Mouse (Mus musculus) heart, embryonic 13.5 days (tissue): Measurements from ENCODE around the gene Mog. TPM values are rescaled to one million over a fixed set of nuclear protein-coding genes. Genes with fewer than 3 reads are reported as not detected.
"Not testable (repeated sequence)": the region's sequence is repeated elsewhere in the genome, so short reads cannot be mapped to it uniquely, and the experiment has no call there.

Source experiments
- ATAC-seq: fragments of 200-750 bp; cut with Nextera tagmentation; 2 replicates; pipeline ENCODE4 v1.8.0; 2017; ENCODE audit warnings: moderate TSS enrichment; ENCODE audit not compliant: insufficient number of reproducible peaks, low FRiP score, low TSS enrichment; ENCODE audit errors: extremely low read depth
- H3K27ac ChIP-seq: fragments of 300-500 bp; sonication (generic); replicated peaks from 2 replicates; pipeline ENCODE4 v1.5.1; 2015; ENCODE audit warnings: moderate library complexity, mild to moderate bottlenecking, inconsistent platforms
- H3K27me3 ChIP-seq: fragments of 300-500 bp; sonication (generic); replicated peaks from 2 replicates; pipeline ENCODE4 v1.6.1; 2015; ENCODE audit warnings: mild to moderate bottlenecking, inconsistent platforms
- H3K36me3 ChIP-seq: fragments of 300-500 bp; sonication (generic); 2 replicates; pipeline ENCODE4 v1.6.1; 2015; ENCODE audit warnings: mild to moderate bottlenecking, inconsistent platforms
- H3K4me1 ChIP-seq: fragments of 300-500 bp; sonication (generic); 2 replicates; pipeline ENCODE4 v1.6.1; 2015; ENCODE audit warnings: inconsistent platforms
- H3K4me2 ChIP-seq: fragments of 300-500 bp; sonication (generic); 2 replicates; pipeline ENCODE4 v1.6.1; 2015; ENCODE audit warnings: inconsistent platforms, mild to moderate bottlenecking, moderate library complexity
- H3K4me3 ChIP-seq: fragments of 300-500 bp; sonication (generic); 2 replicates; pipeline ENCODE4 v1.5.1; 2015; ENCODE audit warnings: moderate library complexity, mild to moderate bottlenecking, inconsistent platforms
- H3K9ac ChIP-seq: fragments of 300-500 bp; sonication (generic); 2 replicates; pipeline ENCODE4 v1.6.1; 2015; ENCODE audit warnings: inconsistent platforms, mild to moderate bottlenecking, moderate library complexity
- H3K9me3 ChIP-seq: fragments of 300-500 bp; sonication (generic); 2 replicates; pipeline ENCODE4 v1.6.1; 2016; ENCODE audit warnings: inconsistent platforms
- WGBS: fragments of 180-500 bp; shearing (Covaris S2); methylation state at CpG from one replicate; pipeline ENCODE4 v1.1.7; 2015; ENCODE audit warnings: mixed read lengths; 5-methylcytosine and 5-hydroxymethylcytosine counted together
- polyA plus RNA-seq: library from polyadenylated mRNA; unstranded; fragments of >200 nt; fragmentation: Nextera tagmentation; extraction: Ambion mirVana; gene quantifications from 2 replicates; pipeline ENCODE4 v1.2.1, GENCODE M21; 2015

Mog gene
- polyA plus RNA-seq, 1 experiment from 2014 or later: not detected

DNA sequence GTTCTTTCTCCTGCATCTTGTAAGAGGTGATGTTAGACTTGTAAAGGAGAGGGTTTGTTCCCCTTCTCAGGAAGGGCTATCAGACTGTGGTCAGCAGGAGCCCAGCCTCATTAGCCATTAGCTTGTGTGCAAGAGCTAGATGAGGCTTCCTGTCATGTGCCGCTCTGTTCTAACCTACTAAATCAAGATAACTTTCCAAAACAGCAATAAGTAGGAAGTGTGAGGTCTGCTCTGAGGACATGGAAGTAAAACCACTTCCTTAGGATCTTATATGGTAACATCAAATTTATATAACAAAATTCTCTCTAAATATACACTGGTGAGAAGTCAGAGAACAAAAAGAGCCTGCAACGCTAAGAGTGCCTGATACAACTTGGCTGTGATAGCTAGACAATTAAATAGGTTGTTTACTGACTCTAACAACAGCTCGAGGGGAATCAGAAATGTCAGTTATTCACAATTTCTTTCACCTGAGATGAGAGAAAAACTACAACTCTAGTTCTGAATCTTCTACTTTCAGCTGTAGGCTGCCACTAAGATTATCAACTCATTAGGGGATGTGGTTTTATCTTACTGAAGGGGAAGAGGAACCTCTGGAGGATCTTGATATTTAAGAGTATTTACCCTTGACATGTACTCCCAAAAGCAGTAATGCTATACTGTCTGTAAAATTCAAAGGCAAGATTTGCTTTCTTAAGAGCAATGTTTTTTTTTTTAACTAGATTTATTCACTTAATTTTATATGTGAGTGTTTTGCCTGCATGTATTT is 30.7 kb downstream of the Mog start:
- Histone ChIP-seq H3K36me3 (no peaks in the 10 kb centered on the region), H3K9me3 (no peaks in the 10 kb centered on the region), H3K27me3 (peaks cover 31% of the 10 kb centered on the region), H3K27ac (no peak overlapping the region), H3K4me2 (no peak overlapping the region), H3K4me1 (peaks cover 6% of the 10 kb centered on the region; the same call in 1 of the 2 replicates), H3K4me3 (no peak overlapping the region), H3K9ac (no peak overlapping the region)
- 49% methylated on average over 3 of the region's 3 CpGs for WGBS
- ATAC-seq: no peak

GRCm38 (mm10) chr17:36990630-36991029 is 32.6 kb downstream of the Mog start:
- not testable (repeated sequence) for H3K36me3 ChIP-seq, H3K9ac ChIP-seq, H3K9me3 ChIP-seq, H3K27ac ChIP-seq, H3K4me2 ChIP-seq, ATAC-seq, H3K4me1 ChIP-seq, H3K4me3 ChIP-seq
- 90% methylated on average over 6 of the region's 6 CpGs for WGBS
- peaks cover 43% of the 10 kb centered on the region for H3K27me3 ChIP-seq

- H3K4me1 ChIP-seq: peaks cover 6% of the 10 kb centered on the region; the same call in 1 of the 2 replicates
- no peak for ATAC-seq
- peak within 1 kb of the TSS; percentile 65 for H3K4me2 ChIP-seq
- H3K9me3 ChIP-seq: no peaks in the 10 kb centered on the region
- peak within 1 kb of the TSS; percentile 41 for H3K4me3 ChIP-seq
- H3K36me3 ChIP-seq: no peaks in the 10 kb centered on the region
- H3K27ac ChIP-seq: no peak within 1 kb of the TSS
- peak within 1 kb of the TSS; percentile 4; the same call in 1 of the 2 replicates for H3K9ac ChIP-seq
- H3K27me3 ChIP-seq: peaks cover 43% of the 10 kb centered on the region
- WGBS: 25% methylated on average over 5 of the region's 5 CpGs
Measured at GRCm38 (mm10) chr17:36989437-36989836, 33.8 kb downstream of the Mog start, which contains the start of gene H2-M5. TSS of gene H2-M5 (minus strand) at chr17:36989537.

DNA sequence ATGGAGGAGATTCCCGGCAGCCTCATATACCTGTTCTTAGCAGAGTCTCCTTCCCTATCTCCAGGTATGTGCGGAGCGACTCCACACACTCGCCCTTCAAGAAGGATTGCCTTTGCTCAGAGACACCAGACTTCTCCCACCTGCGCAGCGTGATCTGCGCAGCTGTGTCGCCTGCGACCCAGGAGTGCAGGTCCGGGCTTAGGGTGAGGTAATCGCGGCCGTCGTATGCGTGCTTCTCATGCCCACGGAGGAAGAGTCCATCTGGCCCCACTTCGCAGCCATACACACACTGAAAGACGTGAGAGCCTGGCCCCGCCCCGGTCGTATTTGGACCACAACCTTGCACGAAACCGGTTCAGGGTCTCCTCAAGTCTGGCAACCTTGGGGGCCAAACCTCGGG is 34.7 kb downstream of the Mog start:
- WGBS: 5% methylated on average over 24 of the region's 24 CpGs
- H3K4me3 ChIP-seq: peak overlapping the region; percentile 41
- ATAC-seq: no peak
- peaks cover 6% of the 10 kb centered on the region; the same call in 1 of the 2 replicates for H3K4me1 ChIP-seq
- no peaks in the 10 kb centered on the region for H3K9me3 ChIP-seq
- peak overlapping the region; percentile 4; the same call in 1 of the 2 replicates for H3K9ac ChIP-seq
- peak overlapping the region; percentile 65 for H3K4me2 ChIP-seq
- H3K27me3 ChIP-seq: peaks cover 43% of the 10 kb centered on the region
- H3K36me3 ChIP-seq: no peaks in the 10 kb centered on the region
- no peak overlapping the region for H3K27ac ChIP-seq

DNA sequence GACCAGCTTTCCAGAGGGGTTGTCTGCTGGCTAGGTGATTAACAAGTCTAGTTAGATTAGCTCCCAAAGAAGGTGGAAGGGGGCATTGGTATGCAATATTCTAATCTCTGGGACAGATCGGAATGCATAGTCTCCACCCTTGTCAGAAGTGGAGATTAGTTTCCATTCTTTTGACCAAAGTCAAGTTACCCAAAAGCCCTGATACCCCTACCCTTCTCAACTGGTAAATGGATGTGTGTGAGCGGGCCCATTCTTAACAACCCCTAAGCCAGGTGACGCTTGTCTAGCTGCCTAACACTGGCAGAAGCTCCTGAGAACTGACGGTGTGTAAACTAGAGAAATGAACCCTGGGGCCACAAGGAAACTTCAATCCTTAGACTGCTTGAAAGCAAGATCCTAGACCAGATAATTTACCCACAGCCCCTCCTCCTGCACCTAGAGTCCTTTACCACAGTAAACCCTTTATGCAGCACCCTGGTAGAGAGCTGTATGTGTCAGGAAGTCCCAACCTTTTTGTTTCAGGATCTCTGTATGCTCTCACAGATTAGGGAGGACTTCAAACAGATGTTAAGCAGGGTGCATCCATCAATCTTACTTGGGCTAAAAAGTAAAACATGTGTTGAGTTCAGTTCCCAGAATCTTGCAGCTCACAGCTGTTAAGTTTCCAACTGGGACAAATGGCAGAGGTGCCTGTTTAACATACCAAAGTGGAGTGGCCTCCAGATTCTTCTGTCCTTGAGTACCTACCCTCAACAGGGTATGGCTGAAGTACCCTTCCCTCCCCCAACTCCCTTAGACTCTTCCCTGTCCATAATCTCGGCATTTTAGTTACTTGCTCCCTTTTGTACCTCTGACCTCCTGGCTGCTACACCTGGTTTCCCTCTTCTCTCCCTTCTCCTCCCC is 40.7 kb downstream of the Mog start:
- Histone ChIP-seq H3K9me3 (no peaks in the 10 kb centered on the region), H3K4me1 (peaks cover 16% of the 10 kb centered on the region), H3K4me3 (no peak overlapping the region), H3K27ac (no peak overlapping the region), H3K36me3 (no peaks in the 10 kb centered on the region), H3K27me3 (peaks cover 26% of the 10 kb centered on the region), H3K9ac (no peak overlapping the region), H3K4me2 (no peak overlapping the region)
- WGBS: 37% methylated on average over 5 of the region's 5 CpGs
- ATAC-seq: no peak

DNA sequence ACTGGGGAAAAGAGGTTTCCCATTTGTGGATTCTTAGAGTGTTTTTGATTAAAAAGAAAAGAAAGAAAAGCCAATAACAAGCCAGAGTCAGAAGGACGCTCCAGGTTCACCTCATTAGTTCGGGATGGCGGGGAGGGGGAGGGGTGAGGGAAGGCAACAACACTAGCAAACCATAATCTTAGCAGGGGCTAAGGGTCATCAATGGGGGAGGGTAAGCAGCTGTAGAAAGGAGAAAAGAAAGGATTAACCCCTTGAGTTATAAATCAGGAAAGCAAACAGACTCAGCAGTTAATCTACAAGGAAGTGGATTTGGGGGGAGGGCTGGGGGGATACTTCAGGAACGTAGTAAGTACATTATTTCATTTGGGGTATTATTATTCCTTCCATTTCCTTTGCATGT is 41.4 kb downstream of the Mog start:
- no peaks in the 10 kb centered on the region for H3K9me3 ChIP-seq
- no peaks in the 10 kb centered on the region for H3K36me3 ChIP-seq
- no peak for ATAC-seq
- no peak overlapping the region for H3K27ac ChIP-seq
- peak overlapping the region; percentile 44 for H3K4me3 ChIP-seq
- H3K9ac ChIP-seq: peak overlapping the region; percentile 63; the same call in 1 of the 2 replicates
- peaks cover 20% of the 10 kb centered on the region for H3K27me3 ChIP-seq
- peaks cover 16% of the 10 kb centered on the region for H3K4me1 ChIP-seq
- 4% methylated on average over 4 of the region's 4 CpGs for WGBS
- peak overlapping the region; percentile 71 for H3K4me2 ChIP-seq

DNA sequence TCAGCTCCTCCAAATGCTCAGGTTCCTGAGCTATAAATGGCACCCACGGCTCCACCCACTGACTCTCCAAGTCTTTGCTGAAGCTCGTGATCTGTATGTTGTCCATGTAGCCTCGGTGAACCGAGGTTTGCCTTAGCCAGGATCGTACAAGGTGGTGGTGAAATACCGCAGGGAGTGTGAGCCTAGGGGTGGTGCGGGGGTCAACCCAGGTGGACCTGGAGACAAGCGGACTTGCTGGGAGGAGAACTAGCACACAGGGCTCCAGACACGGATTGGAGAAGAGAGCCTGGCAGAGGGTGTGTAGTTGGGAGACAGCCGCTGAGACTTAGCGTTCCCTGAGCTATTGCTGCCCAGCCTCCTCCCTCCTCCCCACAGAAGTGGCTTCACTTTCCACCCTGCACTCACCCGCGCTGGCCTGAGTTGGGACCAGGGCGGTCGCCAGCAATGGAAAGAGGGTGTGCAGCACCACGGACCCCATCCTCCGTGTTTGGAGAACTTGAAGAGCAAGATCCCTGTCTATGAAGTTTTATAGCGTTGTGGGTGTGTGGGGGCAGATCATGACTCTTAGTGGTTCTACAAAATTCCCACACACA is 41.9 kb downstream of the Mog start, which contains the start of gene 2410137M14Rik:
Gene 2410137M14Rik, minus strand, starts transcription at position 17 of the 593 bp plus-strand sequence.
- H3K9ac ChIP-seq: peak within 1 kb of the TSS; percentile 63
- WGBS: 6% methylated on average over 18 of the region's 18 CpGs

GRCm38 (mm10) chr17:36973271-36973787 is 49.9 kb downstream of the Mog start:
- Histone ChIP-seq H3K4me3 (no peak overlapping the region), H3K4me2 (no peak overlapping the region), H3K4me1 (no peaks in the 10 kb centered on the region), H3K27me3 (no peaks in the 10 kb centered on the region), H3K36me3 (no peaks in the 10 kb centered on the region), H3K27ac (no peak overlapping the region), H3K9me3 (no peaks in the 10 kb centered on the region), H3K9ac (no peak overlapping the region)
- 65% methylated on average over 8 of the region's 8 CpGs for WGBS
- no peak for ATAC-seq

More for the DNA sequence above, 41.9 kb downstream of the Mog start, which contains the start of gene 2410137M14Rik:
- H3K27me3 ChIP-seq: peaks cover 15% of the 10 kb centered on the region
- H3K4me2 ChIP-seq: peak within 1 kb of the TSS; percentile 71
- peak within 1 kb of the TSS; percentile 44 for H3K4me3 ChIP-seq
- no peak within 1 kb of the TSS for H3K27ac ChIP-seq
- H3K4me1 ChIP-seq: peaks cover 16% of the 10 kb centered on the region
- no peaks in the 10 kb centered on the region for H3K36me3 ChIP-seq
- ATAC-seq: no peak
- no peaks in the 10 kb centered on the region for H3K9me3 ChIP-seq

DNA sequence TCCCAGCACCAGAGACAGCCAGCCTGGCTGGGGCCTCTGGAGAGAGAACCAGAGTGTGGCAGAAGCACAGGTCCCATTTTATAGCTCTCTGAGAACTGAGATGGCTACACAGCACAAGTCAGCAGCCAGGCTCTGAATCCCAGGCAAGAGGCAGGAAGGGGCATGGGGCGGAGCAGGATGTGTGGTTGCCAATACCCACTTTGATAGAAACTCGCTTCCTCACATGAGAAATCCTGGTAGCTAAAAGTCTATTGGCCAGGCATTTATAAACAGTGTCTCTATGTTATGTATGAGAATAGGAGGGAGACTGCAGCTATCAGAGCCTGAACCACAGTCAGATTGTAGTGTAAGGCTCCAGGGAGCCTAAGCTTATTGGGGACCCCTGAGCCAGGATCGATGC is 50.4 kb downstream of the Mog start:
- H3K4me2 ChIP-seq: no peak overlapping the region
- no peaks in the 10 kb centered on the region for H3K27me3 ChIP-seq
- H3K9me3 ChIP-seq: no peaks in the 10 kb centered on the region
- H3K4me1 ChIP-seq: no peaks in the 10 kb centered on the region
- no peak overlapping the region for H3K9ac ChIP-seq
- WGBS: 70% methylated on average over 3 of the region's 3 CpGs
- no peaks in the 10 kb centered on the region for H3K36me3 ChIP-seq
- H3K4me3 ChIP-seq: no peak overlapping the region
- no peak overlapping the region for H3K27ac ChIP-seq
- ATAC-seq: no peak

- Histone ChIP-seq H3K4me1 (no peaks in the 10 kb centered on the region), H3K9me3 (no peaks in the 10 kb centered on the region), H3K27ac (no peak overlapping the region), H3K4me2 (no peak overlapping the region), H3K27me3 (no peaks in the 10 kb centered on the region), H3K9ac (no peak overlapping the region), H3K4me3 (no peak overlapping the region), H3K36me3 (no peaks in the 10 kb centered on the region)
- 82% methylated on average over 6 of the region's 6 CpGs for WGBS
- ATAC-seq: no peak
Measured at GRCm38 (mm10) chr17:36971172-36971850, 51.9 kb downstream of the Mog start.
